Mouse (Mus musculus) heart, postnatal 0 days (tissue): Measurements from ENCODE around the gene Irak4.

Experiments used
- CTCF ChIP-seq: IDR thresholded peaks from 2 replicates; pipeline ENCODE4 v1.5.1; 2016; ENCODE audit warnings: antibody characterized with exemption, control low read depth, low read depth
- EP300 ChIP-seq: IDR thresholded peaks from 2 replicates; pipeline ENCODE4 v1.6.1; 2016; ENCODE audit warnings: antibody characterized with exemption, low read depth

GRCm38 (mm10) chr15:94532306-94532705 lies 11.1 kb upstream of the Irak4 start:
- no peak for TF ChIP-seq CTCF
- no peak for TF ChIP-seq EP300
